Mouse (Mus musculus): ENCODE data around the gene Zmiz1.

GRCm38 (mm10) chr14:25580397-25580796 is 121.4 kb downstream of the Zmiz1 start:
- no peak for TF ChIP-seq CTCF (IDR thresholded peaks at IDR 0.05; ENCODE audit: low read depth, low read length)
- no peak for TF ChIP-seq EP300 (IDR thresholded peaks at IDR 0.05; ENCODE audit: insufficient read depth, low read depth, low read length)
